ENCODE assay signal across 27 mouse cellular contexts in genomic region chr19:25072521-25072920, GRCm38 (mm10).
DNase-seq lines count a peak whose midpoint lies in the region; ATAC-seq and TF ChIP-seq lines count a peak whose summit lies in the region.
"Had no signal": no experiment of that assay in that cellular context is flagged by ENCODE, and none has a peak within 500 bp of the region (broad histone marks: within the 10 kb centered on the region; RNA-seq: fewer than 3 reads in every experiment).

No protein-coding gene starts in this region.

- no peaks in the 10 kb centered on the region for H3K9me3 ChIP-seq in intestine, embryonic 15.5 days
- H3K9me3 ChIP-seq in forebrain, embryonic 12.5 days = no peaks in the 10 kb centered on the region
- H3K9me3 ChIP-seq: heart, embryonic 13.5 days; liver, embryonic 13.5 days; megakaryocyte, embryonic 14.5 days; midbrain, embryonic 12.5 days; neural tube, embryonic 13.5 days had no signal

- TF ChIP-seq CTCF in bone marrow, adult 2 months (IDR thresholded peaks at IDR 0.05; ENCODE audit: control insufficient read depth, insufficient read depth, low read length) = no peak

- no peaks in the 10 kb centered on the region for H3K36me3 ChIP-seq in intestine, embryonic 15.5 days
- H3K36me3 ChIP-seq in forebrain, embryonic 12.5 days (replicated peaks) = no peaks in the 10 kb centered on the region
- H3K36me3 ChIP-seq: heart, embryonic 13.5 days; liver, embryonic 13.5 days; midbrain, embryonic 12.5 days; neural tube, embryonic 13.5 days had no signal

- H3K9ac ChIP-seq in intestine, embryonic 15.5 days = no peak overlapping the region
- H3K9ac ChIP-seq in forebrain, embryonic 12.5 days = no peak overlapping the region
- H3K9ac ChIP-seq: heart, embryonic 13.5 days; liver, embryonic 13.5 days; midbrain, embryonic 12.5 days; neural tube, embryonic 13.5 days had no signal

- WGBS in bone marrow, adult 2 months = 24% methylated on average over 9 of the region's 9 CpGs
- WGBS in intestine, embryonic 15.5 days = 87% methylated on average over 9 of the region's 9 CpGs
- WGBS in forebrain, embryonic 12.5 days = 90% methylated on average over 9 of the region's 9 CpGs

- peaks cover 6% of the 10 kb centered on the region for H3K4me1 ChIP-seq in bone marrow, adult 2 months (ENCODE audit: control insufficient read depth, insufficient read depth, low read length)
- no peaks in the 10 kb centered on the region for H3K4me1 ChIP-seq in intestine, embryonic 15.5 days (replicated peaks)
- H3K4me1 ChIP-seq in forebrain, embryonic 12.5 days = no peaks in the 10 kb centered on the region
- H3K4me1 ChIP-seq: midbrain, embryonic 12.5 days had no signal

- peak; percentile 82 for ATAC-seq in monocyte, adult 5-6 weeks (replicated peaks; ENCODE audit: insufficient number of reproducible peaks, low FRiP score, low TSS enrichment, poor library complexity, severe bottlenecking)
- ATAC-seq in intestine, embryonic 15.5 days = no peak
- ATAC-seq in forebrain, embryonic 12.5 days (ENCODE audit: low FRiP score) = no peak
- ATAC-seq: forebrain, embryonic 14.5 days; hindbrain, embryonic 16.5 days had no signal

- peak; percentile 58 for DNase-seq in spleen, postnatal 36 days (ENCODE audit: low spot score in 2 of 2)
- no peak for DNase-seq in spleen, adult 18-20 months
- no peak for DNase-seq in thymus, adult 18-20 months
- DNase-seq: adrenal gland, postnatal 14 days; cerebellum, adult 18-20 months; cerebellum, postnatal 14 days; gastrocnemius, postnatal 25 days; heart, postnatal 10 days; kidney, adult 2 months; kidney, postnatal 36 days; left cerebral cortex, postnatal 4 days; liver, embryonic 13.5 days; lung, adult 2 months; lung, postnatal 10 days; thymus, postnatal 4 days had no signal

- H3K27me3 ChIP-seq in intestine, embryonic 15.5 days (replicated peaks) = no peaks in the 10 kb centered on the region
- H3K27me3 ChIP-seq in forebrain, embryonic 12.5 days = no peaks in the 10 kb centered on the region
- H3K27me3 ChIP-seq: liver, embryonic 13.5 days; megakaryocyte, embryonic 14.5 days; midbrain, embryonic 12.5 days; neural tube, embryonic 13.5 days had no signal

- H3K4me3 ChIP-seq in bone marrow, adult 2 months (replicated peaks; ENCODE audit: control insufficient read depth, low read depth, low read length) = no peak overlapping the region
- no peak overlapping the region for H3K4me3 ChIP-seq in intestine, embryonic 15.5 days (replicated peaks)
- no peak overlapping the region for H3K4me3 ChIP-seq in forebrain, embryonic 12.5 days (replicated peaks)
- H3K4me3 ChIP-seq: heart, embryonic 13.5 days; layer of hippocampus, adult 2 months; liver, embryonic 13.5 days; megakaryocyte, embryonic 14.5 days; midbrain, embryonic 12.5 days; neural tube, embryonic 13.5 days had no signal

- no peak for TF ChIP-seq POLR2A in bone marrow, adult 2 months (IDR thresholded peaks at IDR 0.05; ENCODE audit: borderline replicate concordance, control insufficient read depth, low read depth, low read length)

- H3K27ac ChIP-seq in bone marrow, adult 2 months (ENCODE audit: control insufficient read depth, insufficient read depth, low read depth, low read length, poor library complexity) = peak overlapping the region; percentile 19; the same call in 1 of the 2 replicates
- H3K27ac ChIP-seq in intestine, embryonic 15.5 days = no peak overlapping the region
- H3K27ac ChIP-seq in forebrain, embryonic 12.5 days = no peak overlapping the region
- H3K27ac ChIP-seq: heart, embryonic 13.5 days; layer of hippocampus, adult 2 months; liver, embryonic 13.5 days; midbrain, embryonic 12.5 days; neural tube, embryonic 13.5 days; stomach, postnatal 0 days had no signal

- H3K4me2 ChIP-seq in intestine, embryonic 15.5 days (replicated peaks) = no peak overlapping the region
- no peak overlapping the region for H3K4me2 ChIP-seq in forebrain, embryonic 12.5 days
- H3K4me2 ChIP-seq: heart, embryonic 13.5 days; liver, embryonic 13.5 days; midbrain, embryonic 12.5 days; neural tube, embryonic 13.5 days had no signal

Comparison
In these comparisons a context has a peak if more than half of its experiments do, and no peak if none do; other contexts are left out.
1. DNase-seq: peak in spleen, postnatal 36 days (2 of 2); none in spleen, adult 18-20 months (0 of 2) and thymus, adult 18-20 months (0 of 2).